Mouse (Mus musculus): ENCODE data around the gene Arhgap10. TPM values are rescaled to one million over a fixed set of nuclear protein-coding genes. Genes with fewer than 3 reads are reported as not detected.

Arhgap10 gene
- total and polyA plus RNA-seq, 3 experiments: 13.1 to 22.8 TPM; not detected in 1

DNA sequence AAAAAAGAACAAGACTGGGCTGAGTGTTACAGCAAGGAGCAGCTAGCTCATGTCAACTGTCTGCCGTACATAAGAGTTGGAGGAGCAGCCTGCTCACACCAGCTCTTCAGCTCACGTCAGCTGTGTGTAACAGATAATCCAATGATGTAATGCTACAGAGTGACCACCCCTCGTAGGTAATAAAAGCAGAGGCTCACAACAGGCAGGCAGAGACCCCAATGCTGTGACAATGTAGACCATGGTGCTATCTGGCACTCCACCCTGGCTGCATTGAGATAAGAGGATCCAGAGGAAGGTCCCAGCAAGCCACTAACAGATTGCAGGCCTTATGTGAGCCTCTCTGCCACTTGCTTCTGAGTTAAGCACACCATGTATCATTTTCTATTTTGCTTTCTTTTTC lies 26.7 kb upstream of the Arhgap10 start:
- H3K9me3 ChIP-seq (replicated peaks; ENCODE audit: insufficient read depth, low read length): no peaks in the 10 kb centered on the region
- H3K4me1 ChIP-seq (ENCODE audit: control insufficient read depth in 1 of 2, insufficient read depth in 2 of 2, low read length in 2 of 2): peaks cover 14 to 22% of the 10 kb centered on the region in 2 experiments
- H3K79me2 ChIP-seq (ENCODE audit: control insufficient read depth, insufficient read depth, low read length, poor library complexity): peaks cover 3% of the 10 kb centered on the region
- peak overlapping the region; percentile 65 for H3K27ac ChIP-seq (ENCODE audit: control insufficient read depth, low read depth, low read length)
- peak overlapping the region in 1 of 2 experiments; percentile 8; a peak in 1 of 4 replicates for H3K4me3 ChIP-seq (ENCODE audit: control insufficient read depth in 1 of 2, insufficient read depth in 1 of 2, low read depth in 2 of 2, low read length in 2 of 2)
- TF ChIP-seq ZC3H11A (IDR thresholded peaks at IDR 0.05; ENCODE audit: low read depth, low read length) (no peak), TCF12 (IDR thresholded peaks at IDR 0.05; ENCODE audit: low read depth, low read length) (peak; percentile 78), MAZ (IDR thresholded peaks at IDR 0.05; ENCODE audit: low read depth, low read length) (0 out of 2 replicates have a peak, but pooled peaks have one; percentile 33), UBTF (IDR thresholded peaks at IDR 0.05; ENCODE audit: borderline replicate concordance, insufficient read depth, low read depth, low read length) (no peak), SMC3 (IDR thresholded peaks at IDR 0.05; ENCODE audit: low read depth, low read length) (no peak), ETS1 (IDR thresholded peaks at IDR 0.05; ENCODE audit: low read depth, low read length) (peak; percentile 91), NRF1 (IDR thresholded peaks at IDR 0.05; ENCODE audit: insufficient read depth, low read depth, low read length, poor library complexity, severe bottlenecking) (no peak), MXI1 (IDR thresholded peaks at IDR 0.05; ENCODE audit: low read depth, low read length) (0 out of 2 replicates have a peak, but pooled peaks have one; percentile 37), EP300 (IDR thresholded peaks at IDR 0.05; ENCODE audit: low read depth in 1 of 2, low read length in 2 of 2) (peak; percentile 67 to 71), TAL1 (IDR thresholded peaks at IDR 0.05; ENCODE audit: low read length) (peak; percentile 81), SIN3A (IDR thresholded peaks at IDR 0.05; ENCODE audit: low read length) (peak; percentile 49), ELF1 (IDR thresholded peaks at IDR 0.05; ENCODE audit: low read depth, low read length) (no peak), GATA1 (IDR thresholded peaks at IDR 0.05; ENCODE audit: low read depth, low read length) (peak; percentile 93), RCOR1 (IDR thresholded peaks at IDR 0.05; ENCODE audit: low read depth, low read length) (peak; percentile 80)
- DNase-seq (ENCODE audit: low read depth, low spot score): peak; percentile 80
- no peak overlapping the region; the same call in 1 of the 2 replicates for H3K9ac ChIP-seq (ENCODE audit: control insufficient read depth, low read depth, low read length, poor library complexity, severe bottlenecking)
- H3K27me3 ChIP-seq (ENCODE audit: control insufficient read depth in 1 of 2, insufficient read depth in 2 of 2, low read length in 2 of 2): no peaks in the 10 kb centered on the region
- peaks cover 0 to 15% of the 10 kb centered on the region in 2 experiments; a peak in 2 of 4 replicates for H3K36me3 ChIP-seq (ENCODE audit: control insufficient read depth in 1 of 2, insufficient read depth in 2 of 2, low read length in 2 of 2)

DNA sequence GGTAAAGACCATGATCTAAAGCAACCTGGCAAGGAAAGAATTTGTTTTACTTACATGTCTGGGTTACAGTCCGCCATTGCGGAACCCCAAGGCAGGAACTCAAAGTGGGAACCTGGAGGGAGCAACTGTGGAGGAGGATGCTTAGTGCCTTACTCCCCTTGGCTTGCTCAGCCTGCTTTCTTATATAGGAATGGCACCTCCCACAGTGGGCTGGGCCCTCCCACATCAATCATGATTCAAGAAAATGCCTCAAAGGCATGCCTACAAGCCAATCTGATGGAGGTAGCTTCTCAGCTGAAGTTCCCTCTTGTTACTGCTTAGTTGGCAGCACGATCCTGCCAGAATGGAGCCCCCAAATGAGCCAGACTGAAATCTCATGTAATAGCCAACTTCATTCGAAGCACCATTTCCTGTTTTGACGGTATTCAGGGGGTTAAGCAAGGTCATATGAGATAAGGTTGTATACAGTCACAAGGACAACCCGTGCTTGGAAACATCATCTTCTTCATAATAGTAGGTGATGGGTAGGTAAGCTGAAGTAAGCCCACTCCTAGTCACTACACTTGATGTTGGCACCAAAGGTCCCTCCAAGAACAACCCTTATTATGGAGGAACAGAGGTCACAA lies 25.5 kb upstream of the Arhgap10 start:
- H3K27me3 ChIP-seq (ENCODE audit: control insufficient read depth in 1 of 2, insufficient read depth in 2 of 2, low read length in 2 of 2): no peaks in the 10 kb centered on the region
- no peak overlapping the region for H3K27ac ChIP-seq (ENCODE audit: control insufficient read depth, low read depth, low read length)
- no peaks in the 10 kb centered on the region for H3K79me2 ChIP-seq (ENCODE audit: control insufficient read depth, insufficient read depth, low read length, poor library complexity)
- peak overlapping the region in 1 of 2 experiments; percentile 29; a peak in 1 of 4 replicates for H3K4me3 ChIP-seq (ENCODE audit: control insufficient read depth in 1 of 2, insufficient read depth in 1 of 2, low read depth in 2 of 2, low read length in 2 of 2)
- TF ChIP-seq MYC (IDR thresholded peaks at IDR 0.05; ENCODE audit: low read depth, low read length): no peak
- 0 out of 2 replicates have a peak, but pooled peaks have one; percentile 10 for TF ChIP-seq BHLHE40 (IDR thresholded peaks at IDR 0.05; ENCODE audit: borderline replicate concordance, low read depth, low read length)
- TF ChIP-seq TAL1 (IDR thresholded peaks at IDR 0.05; ENCODE audit: low read length): no peak
- TF ChIP-seq MAX (IDR thresholded peaks at IDR 0.05; ENCODE audit: low read length): peak; percentile 35; the same call in 1 of the 2 replicates
- peak; percentile 50 for TF ChIP-seq ETS1 (IDR thresholded peaks at IDR 0.05; ENCODE audit: low read depth, low read length)
- TF ChIP-seq GATA1 (IDR thresholded peaks at IDR 0.05; ENCODE audit: low read depth, low read length): peak; percentile 46; the same call in 1 of the 2 replicates
- H3K4me1 ChIP-seq (ENCODE audit: control insufficient read depth in 1 of 2, insufficient read depth in 2 of 2, low read length in 2 of 2): peaks cover 14 to 19% of the 10 kb centered on the region in 2 experiments
- peaks cover 0 to 12% of the 10 kb centered on the region in 2 experiments; a peak in 2 of 4 replicates for H3K36me3 ChIP-seq (ENCODE audit: control insufficient read depth in 1 of 2, insufficient read depth in 2 of 2, low read length in 2 of 2)
- DNase-seq (ENCODE audit: low read depth, low spot score): peak; percentile 60
- H3K9ac ChIP-seq (ENCODE audit: control insufficient read depth, low read depth, low read length, poor library complexity, severe bottlenecking): no peak overlapping the region
- no peaks in the 10 kb centered on the region for H3K9me3 ChIP-seq (replicated peaks; ENCODE audit: insufficient read depth, low read length)
